Mouse (Mus musculus): ENCODE data around the gene Aldh5a1. TPM values are rescaled to one million over a fixed set of nuclear protein-coding genes. Genes with fewer than 3 reads are reported as not detected.
"Not testable (repeated sequence)": the region's sequence is repeated elsewhere in the genome, so short reads cannot be mapped to it uniquely, and the experiment has no call there.

Aldh5a1 gene
- 5.3 TPM in 2 replicates for polyA plus RNA-seq (2014; fragmentation: Nextera tagmentation; extraction: Ambion mirVana)

DNA sequence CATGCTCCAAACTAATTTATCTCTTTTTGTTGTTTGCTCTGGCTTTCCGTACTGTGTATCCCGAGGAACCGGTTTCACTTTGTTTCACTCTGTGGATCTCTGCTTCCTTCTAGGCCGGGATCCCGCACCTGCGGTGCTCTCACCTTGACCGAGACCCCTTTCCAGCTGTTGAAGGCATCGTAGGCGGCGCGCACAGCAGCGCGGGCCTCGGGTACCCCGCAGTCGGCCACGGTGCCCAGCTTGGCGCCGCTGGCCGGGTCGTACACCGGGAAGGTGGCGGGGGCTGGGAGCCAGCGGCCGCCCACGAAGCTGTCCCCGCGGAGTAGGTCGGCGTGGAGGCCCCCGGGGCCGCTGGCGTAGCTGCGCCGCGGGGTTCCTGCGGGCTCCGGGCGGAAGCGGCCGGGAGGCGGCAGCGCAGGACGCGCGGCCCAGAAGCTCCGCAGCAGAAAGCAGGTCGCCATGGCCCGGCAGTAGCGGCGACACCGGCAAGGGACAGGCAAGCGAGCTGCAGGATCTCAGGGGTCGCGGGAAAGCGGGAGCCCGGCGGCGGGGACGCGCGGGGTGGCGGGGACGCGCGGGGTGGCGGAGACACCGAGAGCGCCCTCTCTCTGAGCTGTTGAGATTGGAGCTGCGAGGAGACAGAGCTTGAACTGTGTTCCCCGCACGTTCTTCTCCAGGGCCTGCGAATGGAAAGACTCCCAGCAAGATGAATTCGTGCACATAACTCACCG is at the start of gene Aldh5a1:
Gene Aldh5a1, minus strand, starts transcription at position 554 of the 731 bp plus-strand sequence.
- H3K4me2 ChIP-seq (ENCODE audit: low read depth, severe bottlenecking): peak within 1 kb of the TSS; percentile 85
- WGBS: under 1% methylated on average over 75 of the region's 75 CpGs
- peak within 1 kb of the TSS; percentile 94 for H3K9ac ChIP-seq (ENCODE audit: low read length)
- no peaks in the 10 kb centered on the region for H3K9me3 ChIP-seq (ENCODE audit: control insufficient read depth, low read length)
- peak within 1 kb of the TSS; percentile 82 for H3K4me3 ChIP-seq (ENCODE audit: low read depth, low read length)
- H3K36me3 ChIP-seq (ENCODE audit: control insufficient read depth, insufficient read depth, low read length): no peaks in the 10 kb centered on the region
- H3K4me1 ChIP-seq (ENCODE audit: control insufficient read depth, insufficient read depth, low read length): no peaks in the 10 kb centered on the region
- DNase-seq (ENCODE audit: low spot score) (peak; percentile 87), ATAC-seq (ENCODE audit: insufficient number of reproducible peaks, low FRiP score, low TSS enrichment, low read depth) (peak; percentile 65)
- peak within 1 kb of the TSS; percentile 55; the same call in 1 of the 2 replicates for H3K27ac ChIP-seq (replicated peaks; ENCODE audit: low read depth, low read length)
- H3K27me3 ChIP-seq (ENCODE audit: control insufficient read depth, insufficient read depth, low read length): no peaks in the 10 kb centered on the region

DNA sequence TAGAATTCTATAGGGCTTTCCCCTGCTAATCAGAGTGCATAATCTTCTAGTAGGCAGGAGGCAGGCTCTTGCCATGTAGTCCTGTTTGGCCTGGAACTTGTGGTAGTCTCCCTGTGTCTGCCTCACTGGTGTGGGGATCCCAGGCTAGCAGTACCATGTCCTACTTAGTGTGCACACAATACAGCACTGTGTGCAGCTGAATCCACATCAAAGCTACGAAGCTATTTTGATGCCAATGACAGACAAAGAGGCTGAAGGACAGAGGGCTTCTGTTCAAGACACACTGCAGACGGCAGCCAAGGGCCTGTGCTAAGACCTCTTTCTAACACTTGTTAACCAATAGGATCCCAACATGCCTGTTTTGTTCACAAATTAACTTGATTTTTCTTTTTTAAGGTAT is 48.0 kb upstream of the Aldh5a1 start:
- no peak overlapping the region for H3K4me3 ChIP-seq (ENCODE audit: low read depth, low read length)
- no peak for ATAC-seq (ENCODE audit: insufficient number of reproducible peaks, low FRiP score, low TSS enrichment, low read depth)
- WGBS: 91% methylated on average over 2 of the region's 2 CpGs

DNA sequence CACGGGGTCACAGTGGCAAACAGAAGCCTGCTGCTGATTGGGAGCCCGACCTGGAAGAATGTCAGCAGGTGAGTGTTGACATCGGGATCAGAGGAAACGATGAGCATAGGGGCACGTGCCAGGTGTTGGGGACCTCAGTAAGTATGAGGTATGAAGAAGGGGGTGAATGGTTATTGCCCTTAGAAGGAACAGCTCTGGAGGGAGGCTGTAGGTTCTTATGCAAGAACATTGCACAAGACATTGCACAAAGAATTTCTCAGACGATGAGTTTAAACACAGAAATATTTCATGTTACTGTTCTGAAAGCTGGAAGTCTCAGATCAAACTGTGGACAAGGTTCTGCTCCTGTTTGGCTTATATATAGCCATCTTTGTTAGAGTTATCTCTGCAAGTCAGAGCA is 43.6 kb upstream of the Aldh5a1 start:
- no peak overlapping the region for H3K4me3 ChIP-seq (ENCODE audit: low read depth, low read length)
- H3K27me3 ChIP-seq (ENCODE audit: control insufficient read depth, insufficient read depth, low read length): no peaks in the 10 kb centered on the region
- H3K4me1 ChIP-seq (ENCODE audit: control insufficient read depth, insufficient read depth, low read length): no peaks in the 10 kb centered on the region
- no peaks in the 10 kb centered on the region for H3K9me3 ChIP-seq (ENCODE audit: control insufficient read depth, low read length)
- no peaks in the 10 kb centered on the region for H3K36me3 ChIP-seq (ENCODE audit: control insufficient read depth, insufficient read depth, low read length)
- no peak overlapping the region for H3K27ac ChIP-seq (replicated peaks; ENCODE audit: low read depth, low read length)
- 90% methylated on average over 6 of the region's 6 CpGs for WGBS
- H3K4me2 ChIP-seq (ENCODE audit: low read depth, severe bottlenecking): no peak overlapping the region
- no peak overlapping the region for H3K9ac ChIP-seq (ENCODE audit: low read length)
- ATAC-seq (ENCODE audit: insufficient number of reproducible peaks, low FRiP score, low TSS enrichment, low read depth) (no peak), DNase-seq (ENCODE audit: low spot score) (no peak)

More for the DNA sequence above, 48.0 kb upstream of the Aldh5a1 start:
- Histone ChIP-seq H3K36me3 (ENCODE audit: control insufficient read depth, insufficient read depth, low read length) (0 out of 2 replicates have a peak, but pooled peaks cover 2% of the 10 kb centered on the region), H3K4me2 (ENCODE audit: low read depth, severe bottlenecking) (no peak overlapping the region), H3K4me1 (ENCODE audit: control insufficient read depth, insufficient read depth, low read length) (no peaks in the 10 kb centered on the region), H3K27ac (replicated peaks; ENCODE audit: low read depth, low read length) (no peak overlapping the region), H3K9me3 (ENCODE audit: control insufficient read depth, low read length) (no peaks in the 10 kb centered on the region), H3K27me3 (ENCODE audit: control insufficient read depth, insufficient read depth, low read length) (no peaks in the 10 kb centered on the region), H3K9ac (ENCODE audit: low read length) (no peak overlapping the region)
- no peak for DNase-seq (ENCODE audit: low spot score)

DNA sequence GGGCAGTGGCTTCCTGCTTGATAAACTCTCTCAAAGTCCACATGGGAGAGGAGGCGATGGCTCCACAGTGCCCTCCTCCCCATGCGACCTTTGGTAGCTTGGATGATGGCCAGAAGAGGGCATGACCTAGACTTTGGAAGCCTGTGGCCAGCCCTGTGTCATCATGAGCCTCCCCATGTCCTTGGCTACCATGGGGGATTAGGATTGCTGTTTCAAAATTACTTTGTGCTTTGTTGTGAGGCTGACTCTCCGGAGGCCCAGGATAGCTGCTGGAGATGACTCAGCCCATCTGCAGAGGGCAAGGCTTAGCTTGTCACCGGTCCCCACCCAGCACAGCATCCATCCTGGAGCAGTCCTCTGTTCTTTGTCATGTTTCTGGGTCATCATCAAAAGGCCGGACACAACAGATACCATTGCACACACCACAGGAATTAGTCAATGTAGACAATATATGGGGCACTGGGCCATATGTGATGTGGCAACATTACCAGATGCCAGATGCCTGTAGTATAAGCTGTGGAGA is 40.4 kb upstream of the Aldh5a1 start:
- Histone ChIP-seq H3K9me3 (ENCODE audit: control insufficient read depth, low read length) (no peaks in the 10 kb centered on the region), H3K27me3 (ENCODE audit: control insufficient read depth, insufficient read depth, low read length) (no peaks in the 10 kb centered on the region), H3K4me2 (ENCODE audit: low read depth, severe bottlenecking) (no peak overlapping the region), H3K4me3 (ENCODE audit: low read depth, low read length) (no peak overlapping the region), H3K9ac (ENCODE audit: low read length) (no peak overlapping the region), H3K27ac (replicated peaks; ENCODE audit: low read depth, low read length) (no peak overlapping the region), H3K4me1 (ENCODE audit: control insufficient read depth, insufficient read depth, low read length) (no peaks in the 10 kb centered on the region), H3K36me3 (ENCODE audit: control insufficient read depth, insufficient read depth, low read length) (no peaks in the 10 kb centered on the region)
- 84% methylated on average over 5 of the region's 5 CpGs for WGBS
- no peak for ATAC-seq (ENCODE audit: insufficient number of reproducible peaks, low FRiP score, low TSS enrichment, low read depth)
- DNase-seq (ENCODE audit: low spot score): no peak

DNA sequence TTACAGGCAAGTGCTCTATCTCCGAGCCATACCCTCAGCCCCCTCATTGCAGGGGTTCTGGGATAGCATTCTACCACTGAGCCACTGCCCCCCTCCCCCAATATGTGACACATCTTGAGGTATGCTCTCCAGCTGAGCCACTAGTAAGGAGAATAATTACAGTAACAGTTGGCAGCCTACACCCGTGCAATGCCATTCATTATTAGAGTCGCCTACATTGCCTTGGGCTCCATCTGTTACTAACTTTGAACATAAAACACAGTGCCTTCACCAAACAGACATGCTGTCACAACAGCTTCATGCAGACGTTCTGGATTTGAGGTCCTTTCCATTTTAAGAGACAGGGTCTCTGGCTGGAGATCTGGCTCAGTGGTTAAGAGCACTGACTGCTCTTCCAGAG is 38.9 kb upstream of the Aldh5a1 start:
- 67% methylated on average over 4 of the region's 4 CpGs for WGBS
- H3K27ac ChIP-seq (replicated peaks; ENCODE audit: low read depth, low read length): no peak overlapping the region
- no peak overlapping the region for H3K4me3 ChIP-seq (ENCODE audit: low read depth, low read length)
- ATAC-seq (ENCODE audit: insufficient number of reproducible peaks, low FRiP score, low TSS enrichment, low read depth): no peak
- no peaks in the 10 kb centered on the region for H3K36me3 ChIP-seq (ENCODE audit: control insufficient read depth, insufficient read depth, low read length)
- no peaks in the 10 kb centered on the region for H3K9me3 ChIP-seq (ENCODE audit: control insufficient read depth, low read length)
- H3K4me2 ChIP-seq (ENCODE audit: low read depth, severe bottlenecking): no peak overlapping the region
- H3K9ac ChIP-seq (ENCODE audit: low read length): no peak overlapping the region
- no peak for DNase-seq (ENCODE audit: low spot score)
- no peaks in the 10 kb centered on the region for H3K27me3 ChIP-seq (ENCODE audit: control insufficient read depth, insufficient read depth, low read length)
- H3K4me1 ChIP-seq (ENCODE audit: control insufficient read depth, insufficient read depth, low read length): no peaks in the 10 kb centered on the region

DNA sequence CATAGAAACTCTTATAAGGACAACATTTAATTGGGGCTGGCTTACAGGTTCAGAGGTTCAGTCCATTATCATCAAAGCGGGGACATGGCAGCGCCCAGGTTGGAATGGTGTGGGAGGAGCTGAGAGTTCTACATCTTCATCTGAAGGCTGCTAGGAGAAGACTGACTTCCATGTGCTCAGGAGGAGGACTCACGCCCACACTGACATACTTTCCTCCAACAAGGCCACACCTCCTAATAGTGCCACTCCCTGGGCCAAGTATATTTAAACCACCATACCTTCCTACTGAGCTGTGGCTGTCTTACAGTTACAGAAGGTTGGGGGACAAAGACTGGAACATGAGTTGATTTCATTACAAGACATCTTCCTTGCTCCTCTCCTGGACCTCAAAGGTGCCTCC is 34.3 kb upstream of the Aldh5a1 start:
- H3K4me2 ChIP-seq (ENCODE audit: low read depth, severe bottlenecking); H3K4me1 ChIP-seq (ENCODE audit: control insufficient read depth, insufficient read depth, low read length); H3K36me3 ChIP-seq (ENCODE audit: control insufficient read depth, insufficient read depth, low read length); H3K9ac ChIP-seq (ENCODE audit: low read length); DNase-seq (ENCODE audit: low spot score); H3K27ac ChIP-seq (replicated peaks; ENCODE audit: low read depth, low read length); H3K27me3 ChIP-seq (ENCODE audit: control insufficient read depth, insufficient read depth, low read length); ATAC-seq (ENCODE audit: insufficient number of reproducible peaks, low FRiP score, low TSS enrichment, low read depth); H3K4me3 ChIP-seq (ENCODE audit: low read depth, low read length); H3K9me3 ChIP-seq (ENCODE audit: control insufficient read depth, low read length): not testable (repeated sequence)
- WGBS: 86% methylated on average over 3 of the region's 3 CpGs

DNA sequence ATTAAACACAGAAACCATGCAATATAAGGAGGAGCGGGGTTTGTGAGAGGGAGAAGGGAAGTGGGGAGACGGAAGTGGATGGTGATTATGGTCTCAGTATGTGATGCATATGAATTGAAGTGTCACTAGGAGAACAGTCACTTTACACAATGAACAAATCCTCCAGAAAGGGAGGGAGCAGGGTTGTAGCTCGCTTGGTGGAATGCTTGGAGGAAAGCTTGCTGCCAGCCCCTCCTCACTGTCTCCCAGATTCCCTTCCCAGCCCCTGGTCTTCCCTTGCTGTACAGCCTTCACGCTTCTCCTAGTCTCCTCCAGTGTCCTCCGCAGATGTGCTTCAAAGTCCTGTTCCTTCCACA is 28.4 kb upstream of the Aldh5a1 start:
- Histone ChIP-seq H3K4me3 (ENCODE audit: low read depth, low read length) (0 out of 2 replicates have a peak overlapping the region, but pooled peaks have one; percentile 8), H3K4me2 (ENCODE audit: low read depth, severe bottlenecking) (peak overlapping the region; percentile 34), H3K27ac (replicated peaks; ENCODE audit: low read depth, low read length) (no peak overlapping the region), H3K27me3 (ENCODE audit: control insufficient read depth, insufficient read depth, low read length) (no peaks in the 10 kb centered on the region), H3K36me3 (ENCODE audit: control insufficient read depth, insufficient read depth, low read length) (no peaks in the 10 kb centered on the region), H3K9me3 (ENCODE audit: control insufficient read depth, low read length) (no peaks in the 10 kb centered on the region), H3K4me1 (ENCODE audit: control insufficient read depth, insufficient read depth, low read length) (no peaks in the 10 kb centered on the region), H3K9ac (ENCODE audit: low read length) (no peak overlapping the region)
- no peak for DNase-seq (ENCODE audit: low spot score)
- no peak for ATAC-seq (ENCODE audit: insufficient number of reproducible peaks, low FRiP score, low TSS enrichment, low read depth)
- WGBS: 37% methylated on average over 5 of the region's 5 CpGs

DNA sequence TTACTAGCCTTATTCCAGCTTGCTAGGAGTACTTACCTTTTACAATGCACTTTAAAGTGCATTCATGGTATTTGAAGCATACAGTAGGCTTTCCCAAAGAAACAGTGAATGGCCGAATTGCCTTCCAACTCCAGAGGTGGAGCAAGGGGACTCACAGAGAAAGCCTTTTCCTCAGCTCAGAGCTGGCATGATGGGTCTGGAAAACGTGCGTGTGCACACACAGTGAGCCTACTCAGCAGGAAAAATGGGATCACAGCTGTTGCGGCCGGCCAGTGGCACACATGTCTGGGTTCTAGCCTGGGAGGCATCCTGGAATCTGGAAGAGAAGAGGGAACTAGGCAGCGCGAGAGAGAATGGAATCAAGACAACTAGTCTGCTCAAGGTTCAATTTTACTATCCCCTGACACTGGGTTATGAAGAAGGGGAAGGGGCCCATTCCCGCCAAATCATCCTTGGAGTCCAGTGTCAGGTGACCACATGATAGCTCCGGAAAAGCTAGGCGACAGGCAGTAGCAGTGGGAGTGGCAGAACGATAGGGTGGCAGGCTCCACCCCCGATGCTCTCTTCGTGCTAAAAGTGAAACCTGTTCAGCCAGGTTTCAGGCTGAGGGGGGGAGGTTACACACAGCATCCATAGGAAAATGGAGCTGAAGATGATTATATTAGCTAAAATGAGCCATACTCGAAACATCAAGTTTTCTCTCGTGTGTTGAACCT is 27.8 kb upstream of the Aldh5a1 start:
- no peaks in the 10 kb centered on the region for H3K36me3 ChIP-seq (ENCODE audit: control insufficient read depth, insufficient read depth, low read length)
- 0 out of 2 replicates have a peak overlapping the region, but pooled peaks have one; percentile 8 for H3K4me3 ChIP-seq (ENCODE audit: low read depth, low read length)
- WGBS: 15% methylated on average over 15 of the region's 15 CpGs

More for the DNA sequence above, 27.8 kb upstream of the Aldh5a1 start:
- H3K4me1 ChIP-seq (ENCODE audit: control insufficient read depth, insufficient read depth, low read length): no peaks in the 10 kb centered on the region
- H3K4me2 ChIP-seq (ENCODE audit: low read depth, severe bottlenecking): peak overlapping the region; percentile 34
- ATAC-seq (ENCODE audit: insufficient number of reproducible peaks, low FRiP score, low TSS enrichment, low read depth): no peak
- H3K27me3 ChIP-seq (ENCODE audit: control insufficient read depth, insufficient read depth, low read length): no peaks in the 10 kb centered on the region
- DNase-seq (ENCODE audit: low spot score): peak; percentile 34
- no peak overlapping the region for H3K9ac ChIP-seq (ENCODE audit: low read length)
- no peak overlapping the region for H3K27ac ChIP-seq (replicated peaks; ENCODE audit: low read depth, low read length)
- no peaks in the 10 kb centered on the region for H3K9me3 ChIP-seq (ENCODE audit: control insufficient read depth, low read length)
